Mouse (Mus musculus): ENCODE measurements around the gene Plekhg6. TPM values are rescaled to one million over a fixed set of nuclear protein-coding genes. Genes with fewer than 3 reads are reported as not detected.

The Plekhg6 gene
- polyA plus RNA-seq, 1 experiment: 66.6 TPM

DNA sequence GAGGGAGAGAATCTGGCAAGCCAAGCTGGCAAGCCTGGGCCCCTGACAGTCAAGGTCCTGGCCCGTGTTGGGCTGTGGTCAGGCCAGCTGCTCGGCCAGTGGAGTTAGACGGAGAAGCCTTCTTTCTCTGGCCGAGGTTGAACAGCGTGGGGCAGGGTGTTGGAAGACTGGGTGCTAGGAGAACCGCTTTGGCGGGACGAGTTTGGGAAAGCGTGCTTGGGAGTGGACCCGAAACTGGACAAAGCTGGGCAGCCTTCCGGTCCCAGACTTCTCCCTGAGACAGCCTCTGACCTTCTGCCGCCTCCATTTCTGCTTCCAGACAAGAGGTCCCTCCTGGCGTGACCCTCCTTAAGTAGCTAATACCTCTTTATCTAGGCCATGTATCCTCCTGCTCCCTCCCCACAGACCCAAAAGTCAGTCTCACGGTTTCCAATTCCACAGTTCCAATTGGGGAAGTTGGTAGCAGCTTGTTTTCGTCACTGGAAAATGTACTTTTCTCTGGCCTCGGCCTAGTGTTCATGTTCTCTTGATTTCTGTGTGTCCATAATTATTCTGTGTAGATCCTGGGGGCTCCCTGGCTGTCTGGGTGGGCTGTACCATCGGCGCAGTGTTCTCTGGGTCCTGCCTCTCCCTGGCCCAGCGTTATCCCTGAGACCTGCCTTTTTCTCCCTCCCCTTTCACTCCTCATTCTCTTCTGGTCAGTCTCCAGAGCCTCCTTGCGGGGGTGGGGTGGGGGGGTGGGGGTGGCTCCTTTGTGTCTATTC is 30.2 kb downstream of the Plekhg6 start:
- TF ChIP-seq CTCF (IDR thresholded peaks at IDR 0.05; ENCODE audit: extremely low read depth, insufficient read length, insufficient replicate concordance, low read depth, low read length): no peak
- TF ChIP-seq POLR2A (IDR thresholded peaks at IDR 0.05; ENCODE audit: low read depth, low read length): no peak

DNA sequence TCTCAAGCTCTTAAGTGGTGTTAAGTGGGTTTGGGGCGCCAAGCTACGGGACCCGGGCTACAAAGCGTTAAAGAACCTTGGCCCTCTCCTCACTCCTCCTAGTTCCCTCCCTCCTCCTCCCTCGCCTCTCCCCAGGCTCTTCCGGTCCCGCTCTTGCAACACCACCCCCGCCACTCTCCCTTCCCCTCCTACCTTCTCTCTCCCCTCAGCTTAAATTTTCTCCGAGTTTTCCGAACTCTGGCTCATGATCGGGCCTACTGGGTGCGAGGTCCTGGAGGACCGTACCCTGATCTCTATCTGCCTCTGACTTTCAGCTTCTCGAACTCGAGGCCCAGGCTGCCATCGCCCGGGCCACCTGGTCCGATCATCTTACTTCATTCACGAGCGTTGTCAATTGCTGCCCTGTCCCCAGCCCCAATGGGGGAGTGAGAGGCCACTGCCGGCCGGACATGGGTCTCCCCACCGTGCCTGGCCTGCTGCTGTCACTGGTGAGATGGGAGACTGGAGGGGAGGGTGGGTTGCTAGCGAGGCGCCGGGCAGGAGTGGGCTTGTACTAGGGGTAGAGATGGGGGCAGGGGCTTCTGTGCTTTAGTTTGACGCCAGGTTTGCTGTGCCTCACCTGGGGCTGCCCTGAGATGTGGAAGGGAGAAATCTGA is 30.9 kb downstream of the Plekhg6 start:
- H3K27ac ChIP-seq (ENCODE audit: insufficient read depth, low read depth, low read length): peak overlapping the region; percentile 93
- peaks cover 44% of the 10 kb centered on the region for H3K4me1 ChIP-seq (ENCODE audit: control insufficient read depth, insufficient read depth, insufficient read length, low read length)
- H3K36me3 ChIP-seq (ENCODE audit: control insufficient read depth, insufficient read depth, low read length): peaks cover 7% of the 10 kb centered on the region
- H3K27me3 ChIP-seq (ENCODE audit: control insufficient read depth, insufficient read depth, low read length): no peaks in the 10 kb centered on the region
- WGBS: under 1% methylated on average over 27 of the region's 27 CpGs
- TF ChIP-seq POLR2A (IDR thresholded peaks at IDR 0.05; ENCODE audit: low read depth, low read length) (peak; percentile 65; the same call in 1 of the 2 replicates), CTCF (IDR thresholded peaks at IDR 0.05; ENCODE audit: extremely low read depth, insufficient read length, insufficient replicate concordance, low read depth, low read length) (no peak)
- peak overlapping the region; percentile 92 for H3K4me3 ChIP-seq (ENCODE audit: low read depth, low read length)

More for the DNA sequence above, 30.2 kb downstream of the Plekhg6 start:
- H3K27ac ChIP-seq (ENCODE audit: insufficient read depth, low read depth, low read length): peak overlapping the region; percentile 93
- H3K4me3 ChIP-seq (ENCODE audit: low read depth, low read length): peak overlapping the region; percentile 92
- peaks cover 45% of the 10 kb centered on the region for H3K4me1 ChIP-seq (ENCODE audit: control insufficient read depth, insufficient read depth, insufficient read length, low read length)
- WGBS: 4% methylated on average over 20 of the region's 20 CpGs
- no peaks in the 10 kb centered on the region for H3K27me3 ChIP-seq (ENCODE audit: control insufficient read depth, insufficient read depth, low read length)
- H3K36me3 ChIP-seq (ENCODE audit: control insufficient read depth, insufficient read depth, low read length): peaks cover 7% of the 10 kb centered on the region

DNA sequence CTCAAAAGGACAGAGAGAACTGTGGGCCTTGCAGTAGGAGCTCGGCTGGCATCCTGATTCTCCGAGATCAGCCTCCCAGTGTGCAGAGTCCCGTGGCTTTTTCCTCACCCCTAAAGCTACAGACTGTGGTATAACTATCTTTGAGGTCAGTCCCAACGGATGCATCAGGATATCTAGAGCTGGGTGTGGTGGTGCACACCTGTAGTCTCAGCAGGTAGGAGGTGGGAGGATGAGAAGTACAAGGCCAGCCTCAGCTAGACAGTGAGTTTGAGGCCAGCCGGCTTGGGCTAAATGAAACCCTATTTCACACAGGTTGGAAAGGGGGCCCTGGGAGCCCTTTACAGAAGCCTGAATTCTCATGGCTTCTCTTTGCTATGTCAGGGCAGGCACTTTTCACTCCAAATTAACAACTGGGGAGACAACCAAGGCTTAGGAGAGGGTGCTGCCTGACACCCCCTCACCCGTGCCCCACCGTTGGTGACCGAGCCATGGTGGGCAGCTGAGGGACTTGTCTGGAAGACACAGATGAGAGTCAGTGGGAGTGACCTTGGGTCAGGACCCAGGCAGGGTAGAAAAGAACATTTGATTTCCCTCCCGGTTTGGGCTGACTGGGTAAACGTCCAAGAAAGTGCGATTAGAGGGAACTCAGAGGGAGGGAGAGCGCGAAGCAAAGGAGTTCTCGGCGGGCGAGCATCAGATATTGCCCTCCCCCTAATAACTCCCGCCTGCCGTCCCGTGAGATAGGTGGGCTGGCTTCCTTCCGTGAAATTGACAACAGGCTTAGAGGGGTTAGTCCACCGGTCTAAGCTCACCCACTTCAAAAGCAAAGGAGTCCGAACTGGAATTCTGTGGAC is 31.6 kb downstream of the Plekhg6 start, which contains the start of gene Tnfrsf1a:
Gene Tnfrsf1a (plus strand): TSS at position 642 of the 854 bp plus-strand sequence.
- no peaks in the 10 kb centered on the region for H3K27me3 ChIP-seq (ENCODE audit: control insufficient read depth, insufficient read depth, low read length)
- peaks cover 43% of the 10 kb centered on the region for H3K4me1 ChIP-seq (ENCODE audit: control insufficient read depth, insufficient read depth, insufficient read length, low read length)
- H3K4me3 ChIP-seq (ENCODE audit: low read depth, low read length): peak within 1 kb of the TSS; percentile 92
- peak within 1 kb of the TSS; percentile 93 for H3K27ac ChIP-seq (ENCODE audit: insufficient read depth, low read depth, low read length)
- no peak for TF ChIP-seq CTCF (IDR thresholded peaks at IDR 0.05; ENCODE audit: extremely low read depth, insufficient read length, insufficient replicate concordance, low read depth, low read length)
- TF ChIP-seq POLR2A (IDR thresholded peaks at IDR 0.05; ENCODE audit: low read depth, low read length): no peak
- 13% methylated on average over 22 of the region's 22 CpGs for WGBS
- H3K36me3 ChIP-seq (ENCODE audit: control insufficient read depth, insufficient read depth, low read length): peaks cover 7% of the 10 kb centered on the region

GRCm38 (mm10) chr6:125346029-125346428 is 34.6 kb downstream of the Plekhg6 start:
- TF ChIP-seq CTCF (IDR thresholded peaks at IDR 0.05; ENCODE audit: extremely low read depth, insufficient read length, insufficient replicate concordance, low read depth, low read length): no peak
- no peak for TF ChIP-seq POLR2A (IDR thresholded peaks at IDR 0.05; ENCODE audit: low read depth, low read length)
- no peak overlapping the region for H3K4me3 ChIP-seq (ENCODE audit: low read depth, low read length)
- no peaks in the 10 kb centered on the region for H3K27me3 ChIP-seq (ENCODE audit: control insufficient read depth, insufficient read depth, low read length)
- H3K36me3 ChIP-seq (ENCODE audit: control insufficient read depth, insufficient read depth, low read length): no peaks in the 10 kb centered on the region
- H3K27ac ChIP-seq (ENCODE audit: insufficient read depth, low read depth, low read length): peak overlapping the region; percentile 79
- H3K4me1 ChIP-seq (ENCODE audit: control insufficient read depth, insufficient read depth, insufficient read length, low read length): peaks cover 40% of the 10 kb centered on the region
- WGBS: 45% methylated on average over 2 of the region's 2 CpGs

- no peak for TF ChIP-seq CTCF (IDR thresholded peaks at IDR 0.05; ENCODE audit: extremely low read depth, insufficient read length, insufficient replicate concordance, low read depth, low read length)
- no peak; the same call in 1 of the 2 replicates for TF ChIP-seq POLR2A (IDR thresholded peaks at IDR 0.05; ENCODE audit: low read depth, low read length)
- 31% methylated on average over 1 of the region's 1 CpGs for whole genome bisulfite sequencing
- no peaks in the 10 kb centered on the region for H3K27me3 ChIP-seq (ENCODE audit: control insufficient read depth, insufficient read depth, low read length)
- no peaks in the 10 kb centered on the region for H3K36me3 ChIP-seq (ENCODE audit: control insufficient read depth, insufficient read depth, low read length)
- no peak overlapping the region for H3K4me3 ChIP-seq (ENCODE audit: low read depth, low read length)
- peaks cover 40% of the 10 kb centered on the region for H3K4me1 ChIP-seq (ENCODE audit: control insufficient read depth, insufficient read depth, insufficient read length, low read length)
- peak overlapping the region; percentile 79 for H3K27ac ChIP-seq (ENCODE audit: insufficient read depth, low read depth, low read length)
These were observed 35.0 kb downstream of the Plekhg6 start for GRCm38 (mm10) chr6:125345625-125346024.

GRCm38 (mm10) chr6:125344866-125345265 is 35.7 kb downstream of the Plekhg6 start:
- no peak overlapping the region for H3K4me3 ChIP-seq (ENCODE audit: low read depth, low read length)
- 33% methylated on average over 4 of the region's 4 CpGs for WGBS
- H3K27ac ChIP-seq (ENCODE audit: insufficient read depth, low read depth, low read length): peak overlapping the region; percentile 79
- H3K36me3 ChIP-seq (ENCODE audit: control insufficient read depth, insufficient read depth, low read length): no peaks in the 10 kb centered on the region
- H3K4me1 ChIP-seq (ENCODE audit: control insufficient read depth, insufficient read depth, insufficient read length, low read length): peaks cover 42% of the 10 kb centered on the region
- no peaks in the 10 kb centered on the region for H3K27me3 ChIP-seq (ENCODE audit: control insufficient read depth, insufficient read depth, low read length)
- no peak for TF ChIP-seq CTCF (IDR thresholded peaks at IDR 0.05; ENCODE audit: extremely low read depth, insufficient read length, insufficient replicate concordance, low read depth, low read length)
- TF ChIP-seq POLR2A (IDR thresholded peaks at IDR 0.05; ENCODE audit: low read depth, low read length): no peak
